Mouse (Mus musculus): Measurements from ENCODE around the gene Ppp4c. TPM values are rescaled to one million over a fixed set of nuclear protein-coding genes. Genes with fewer than 3 reads are reported as not detected.
A peak's percentile ranks its signal among the peaks of the same experiment; 100 is the strongest.

The Ppp4c gene
- polyA plus RNA-seq, 1 experiment = 153 TPM

GRCm38 (mm10) chr7:126821835-126822511 is 29.7 kb upstream of the Ppp4c start:
- Histone ChIP-seq H3K4me3 (ENCODE audit: insufficient read depth, low read length) (no peak overlapping the region), H3K27ac (ENCODE audit: insufficient read depth, low read depth, low read length) (peak overlapping the region; percentile 97), H3K4me1 (ENCODE audit: control insufficient read depth, insufficient read depth, low read length) (peaks cover 16% of the 10 kb centered on the region)
- TF ChIP-seq POLR2A (IDR thresholded peaks at IDR 0.05; ENCODE audit: borderline replicate concordance, low read depth, low read length) (no peak; the same call in 1 of the 2 replicates), CTCF (IDR thresholded peaks at IDR 0.05; ENCODE audit: low read depth, low read length) (peak; percentile 79)

DNA sequence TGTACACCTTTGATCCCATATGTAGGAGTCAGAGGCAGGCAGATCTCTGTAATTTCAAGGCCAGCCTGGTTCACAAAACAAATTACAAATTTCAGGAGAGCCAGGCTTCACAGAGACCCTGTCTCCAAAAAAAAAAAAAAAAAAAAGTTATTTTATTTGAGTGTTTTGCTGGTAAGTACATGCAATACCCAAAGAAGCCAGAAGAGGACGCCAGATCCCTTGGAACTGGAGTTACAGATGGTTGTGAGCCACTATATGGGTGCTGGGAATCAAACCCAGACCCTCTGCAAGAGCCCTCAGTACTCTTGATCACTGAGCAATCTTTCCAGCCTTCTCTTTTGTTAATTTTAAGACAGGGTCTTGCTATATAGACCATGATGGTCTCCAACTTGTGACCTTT is 26.5 kb upstream of the Ppp4c start:
- no peak overlapping the region for H3K27ac ChIP-seq (ENCODE audit: insufficient read depth, low read depth, low read length)
- no peak for TF ChIP-seq POLR2A (IDR thresholded peaks at IDR 0.05; ENCODE audit: borderline replicate concordance, low read depth, low read length)
- TF ChIP-seq CTCF (IDR thresholded peaks at IDR 0.05; ENCODE audit: low read depth, low read length) = no peak
- H3K4me3 ChIP-seq (ENCODE audit: insufficient read depth, low read length) = no peak overlapping the region
- H3K4me1 ChIP-seq (ENCODE audit: control insufficient read depth, insufficient read depth, low read length) = peaks cover 14% of the 10 kb centered on the region

- Histone ChIP-seq H3K27ac (ENCODE audit: insufficient read depth, low read depth, low read length) (no peak overlapping the region), H3K4me3 (ENCODE audit: insufficient read depth, low read length) (no peak overlapping the region), H3K4me1 (ENCODE audit: control insufficient read depth, insufficient read depth, low read length) (peaks cover 10% of the 10 kb centered on the region)
- TF ChIP-seq CTCF (IDR thresholded peaks at IDR 0.05; ENCODE audit: low read depth, low read length) (no peak), POLR2A (IDR thresholded peaks at IDR 0.05; ENCODE audit: borderline replicate concordance, low read depth, low read length) (no peak)
Observed at GRCm38 (mm10) chr7:126817595-126817994, 25.3 kb upstream of the Ppp4c start.

- no peak overlapping the region for H3K4me3 ChIP-seq (ENCODE audit: insufficient read depth, low read length)
- 0 out of 2 replicates have a peak, but pooled peaks cover under 1% of the 10 kb centered on the region for H3K4me1 ChIP-seq (ENCODE audit: control insufficient read depth, insufficient read depth, low read length)
- no peak overlapping the region for H3K27ac ChIP-seq (ENCODE audit: insufficient read depth, low read depth, low read length)
- TF ChIP-seq CTCF (IDR thresholded peaks at IDR 0.05; ENCODE audit: low read depth, low read length) = no peak
- no peak for TF ChIP-seq POLR2A (IDR thresholded peaks at IDR 0.05; ENCODE audit: borderline replicate concordance, low read depth, low read length)
Observed at GRCm38 (mm10) chr7:126816494-126816893, 24.2 kb upstream of the Ppp4c start.

DNA sequence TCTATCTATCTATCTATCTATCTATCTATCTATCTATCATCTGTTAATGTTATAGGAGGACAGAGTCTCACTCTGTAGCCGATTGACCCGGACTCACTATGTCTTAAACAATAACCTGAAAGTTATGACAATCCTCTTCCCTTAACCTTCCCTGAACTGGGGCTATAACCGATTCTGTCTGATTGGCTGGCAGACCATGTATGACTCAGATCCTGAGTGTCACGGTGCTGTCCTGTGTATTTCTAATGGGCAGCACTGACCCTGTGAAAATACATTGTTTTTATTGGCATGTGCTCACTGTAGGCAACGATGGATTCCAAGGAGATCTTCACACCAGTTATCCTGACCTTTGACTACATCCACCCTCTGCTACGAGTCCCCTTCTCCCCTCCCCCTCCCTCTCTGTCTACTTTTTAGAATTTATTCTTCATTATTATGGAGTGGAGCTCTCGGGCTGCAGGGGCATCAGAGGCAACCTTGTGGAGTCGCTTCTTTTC is 23.5 kb upstream of the Ppp4c start:
- Histone ChIP-seq H3K4me3 (ENCODE audit: insufficient read depth, low read length) (no peak overlapping the region), H3K4me1 (ENCODE audit: control insufficient read depth, insufficient read depth, low read length) (no peaks in the 10 kb centered on the region), H3K27ac (ENCODE audit: insufficient read depth, low read depth, low read length) (no peak overlapping the region)
- TF ChIP-seq POLR2A (IDR thresholded peaks at IDR 0.05; ENCODE audit: borderline replicate concordance, low read depth, low read length) (no peak), CTCF (IDR thresholded peaks at IDR 0.05; ENCODE audit: low read depth, low read length) (no peak)

DNA sequence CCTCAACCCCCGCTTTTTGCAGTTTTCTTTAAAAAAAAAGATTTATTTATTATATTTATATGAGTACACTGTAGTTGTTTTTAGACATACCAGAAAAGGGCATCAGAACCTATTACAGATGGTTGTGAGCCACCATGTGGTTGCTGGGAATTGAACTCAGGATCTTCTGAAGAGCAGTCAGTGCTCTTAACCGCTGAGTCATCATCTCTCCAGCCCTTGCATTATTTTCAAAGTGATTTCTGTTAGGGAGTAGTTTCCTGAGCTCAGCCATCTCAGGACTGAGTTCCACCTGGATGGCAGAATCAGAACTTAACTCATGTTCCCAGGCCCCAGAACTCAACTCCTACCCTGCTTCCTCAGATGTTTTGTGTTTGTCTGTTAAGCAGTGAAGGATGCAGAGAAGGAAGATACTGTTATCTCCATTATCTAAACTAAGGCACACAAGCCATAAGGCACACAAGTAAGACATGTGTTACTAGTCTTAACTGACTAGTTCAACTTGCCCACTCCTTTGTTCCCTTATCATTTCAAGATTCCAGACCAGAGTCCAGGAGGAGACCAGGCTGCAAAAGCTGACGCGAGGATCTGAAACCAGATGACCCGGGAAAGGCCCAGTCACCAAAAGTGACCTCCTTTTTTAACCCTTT is 17.6 kb upstream of the Ppp4c start:
- peaks cover 7% of the 10 kb centered on the region for H3K4me1 ChIP-seq (ENCODE audit: control insufficient read depth, insufficient read depth, low read length)
- no peak for TF ChIP-seq POLR2A (IDR thresholded peaks at IDR 0.05; ENCODE audit: borderline replicate concordance, low read depth, low read length)
- no peak for TF ChIP-seq CTCF (IDR thresholded peaks at IDR 0.05; ENCODE audit: low read depth, low read length)

DNA sequence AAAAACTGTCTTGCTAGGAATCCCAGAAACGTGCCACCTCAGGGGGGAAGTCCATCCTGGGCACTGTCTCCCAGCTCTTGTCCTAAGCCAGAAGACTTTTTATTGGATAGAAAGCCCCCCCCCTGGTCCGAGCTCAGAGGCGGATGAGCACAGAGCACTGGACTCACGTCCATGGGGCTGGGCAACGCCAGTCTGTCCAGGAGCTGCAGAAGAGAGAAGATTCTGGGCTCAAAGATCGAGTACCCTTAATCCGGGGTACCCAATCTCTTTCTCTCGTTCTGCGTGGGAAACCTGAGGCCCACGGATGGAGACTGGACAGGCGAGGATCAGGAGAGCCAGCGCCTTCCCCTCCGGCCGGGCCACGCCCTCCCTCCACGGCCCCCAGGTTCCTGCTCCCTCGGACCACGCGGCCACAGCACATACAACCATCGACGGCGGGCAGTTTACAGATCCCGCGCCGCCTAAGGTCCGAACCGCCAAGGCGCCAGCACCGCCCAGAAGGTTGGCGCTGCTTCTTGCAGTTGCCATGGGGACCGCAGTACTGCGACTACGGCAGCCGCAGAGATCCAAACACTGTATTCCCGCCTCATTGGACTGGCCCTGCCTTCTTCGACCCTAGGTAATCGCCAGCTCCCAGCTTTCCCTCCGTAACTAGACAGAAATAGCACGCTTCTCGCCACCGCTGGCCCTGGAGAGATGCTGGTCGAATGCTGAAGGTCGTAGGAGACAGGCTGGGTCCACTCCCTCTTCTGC is 16.6 kb upstream of the Ppp4c start:
- peaks cover 10% of the 10 kb centered on the region for H3K4me1 ChIP-seq (ENCODE audit: control insufficient read depth, insufficient read depth, low read length)
- peak overlapping the region; percentile 73 for H3K4me3 ChIP-seq (ENCODE audit: insufficient read depth, low read length)
- H3K27ac ChIP-seq (ENCODE audit: insufficient read depth, low read depth, low read length) = peak overlapping the region; percentile 48
- TF ChIP-seq POLR2A (IDR thresholded peaks at IDR 0.05; ENCODE audit: borderline replicate concordance, low read depth, low read length) (no peak), CTCF (IDR thresholded peaks at IDR 0.05; ENCODE audit: low read depth, low read length) (no peak)

More for the DNA sequence above, 17.6 kb upstream of the Ppp4c start:
- Histone ChIP-seq H3K4me3 (ENCODE audit: insufficient read depth, low read length) (no peak overlapping the region), H3K27ac (ENCODE audit: insufficient read depth, low read depth, low read length) (no peak overlapping the region)

GRCm38 (mm10) chr7:126807405-126807804 is 15.1 kb upstream of the Ppp4c start:
- Histone ChIP-seq H3K27ac (ENCODE audit: insufficient read depth, low read depth, low read length) (no peak overlapping the region), H3K4me3 (ENCODE audit: insufficient read depth, low read length) (no peak overlapping the region)

GRCm38 (mm10) chr7:126806956-126807355 is 14.7 kb upstream of the Ppp4c start:
- no peak overlapping the region for H3K4me3 ChIP-seq (ENCODE audit: insufficient read depth, low read length)
- no peak overlapping the region for H3K27ac ChIP-seq (ENCODE audit: insufficient read depth, low read depth, low read length)
- TF ChIP-seq POLR2A (IDR thresholded peaks at IDR 0.05; ENCODE audit: borderline replicate concordance, low read depth, low read length) (no peak), CTCF (IDR thresholded peaks at IDR 0.05; ENCODE audit: low read depth, low read length) (no peak)
- peaks cover 29% of the 10 kb centered on the region for H3K4me1 ChIP-seq (ENCODE audit: control insufficient read depth, insufficient read depth, low read length)

More at GRCm38 (mm10) chr7:126807405-126807804, 15.1 kb upstream of the Ppp4c start:
- peaks cover 25% of the 10 kb centered on the region for H3K4me1 ChIP-seq (ENCODE audit: control insufficient read depth, insufficient read depth, low read length)
- TF ChIP-seq CTCF (IDR thresholded peaks at IDR 0.05; ENCODE audit: low read depth, low read length) (no peak), POLR2A (IDR thresholded peaks at IDR 0.05; ENCODE audit: borderline replicate concordance, low read depth, low read length) (no peak)
